Mouse (Mus musculus) left cerebral cortex, adult 6 months (tissue): ENCODE measurements around the gene 1700012B07Rik. TPM values are rescaled to one million over a fixed set of nuclear protein-coding genes. Genes with fewer than 3 reads are reported as not detected.

Experiments used
- long read RNA-seq, 2 experiments: library from polyadenylated mRNA; unstranded; transcript quantifications; one replicate each; pipeline ENCODE4 v2.0.0; 2019 to 2020
- polyA plus RNA-seq: library from polyadenylated mRNA; unstranded; fragments of <200 nt; fragmentation: Nextera tagmentation; gene quantifications from 2 replicates; pipeline ENCODE4 v1.2.3, GENCODE M21; 2021

1700012B07Rik gene
- not detected in 2 replicates for polyA plus RNA-seq
- long read RNA-seq, experiment 1, result 0 reads
- long read RNA-seq, experiment 2, result 0 reads

GRCm38 (mm10) chr11:109827946-109828345, at the start of gene 1700012B07Rik:
1700012B07Rik (minus strand) TSS chr11:109828046.

Other genes with a start within 250 kb of the 1700012B07Rik start
- 18.0 and 22.8 TPM in 2 replicates for gene Wipi1, start 216.1 kb downstream of the 1700012B07Rik start, polyA plus RNA-seq
- gene Prkar1a, start 178.6 kb downstream of the 1700012B07Rik start, polyA plus RNA-seq, result 343 and 402 TPM in 2 replicates
- 10.2 and 11.8 TPM in 2 replicates for gene Fam20a, start 105.8 kb downstream of the 1700012B07Rik start, polyA plus RNA-seq
- 1.4 and 1.9 TPM in 2 replicates for gene Abca8b, start 167.8 kb upstream of the 1700012B07Rik start, polyA plus RNA-seq